8 mouse cellular contexts compared by ENCODE assay signal in genomic region chr12:11196142-11196597, GRCm38 (mm10). TPM values are rescaled to one million over a fixed set of nuclear protein-coding genes. Genes with fewer than 3 reads are reported as not detected.
DNase-seq lines count a peak whose midpoint lies in the region; ATAC-seq and TF ChIP-seq lines count a peak whose summit lies in the region.

No protein-coding gene starts in this region.

- H3K9ac ChIP-seq in hindbrain, embryonic 15.5 days = no peak overlapping the region

- no peaks in the 10 kb centered on the region for H3K9me3 ChIP-seq in hindbrain, embryonic 15.5 days

- ATAC-seq in hindbrain, embryonic 15.5 days (ENCODE audit: low FRiP score, low read depth) = peak; percentile 84; the same call in 1 of the 2 replicates

- no peaks in the 10 kb centered on the region for H3K27me3 ChIP-seq in hindbrain, embryonic 15.5 days

- DNase-seq in NIH3T3 (ENCODE audit: low read depth) = peak; percentile 74
- DNase-seq in cerebellum, postnatal 25 days = peak; percentile 74 to 78
- DNase-seq in gastrocnemius, adult 2 months = peak; percentile 81
- DNase-seq in left cerebral cortex, adult 18-20 months (ENCODE audit: low spot score in 2 of 2) = peak; percentile 58 to 62
- peak; percentile 80 to 87 for DNase-seq in lung, postnatal 4 days
- peak; percentile 27 for DNase-seq in retina, postnatal 7 days (ENCODE audit: low read depth, low spot score)
- peak; percentile 88 for DNase-seq in thymus, postnatal 4 days

- peak overlapping the region; percentile 63 for H3K4me3 ChIP-seq in gastrocnemius, adult 2 months
- H3K4me3 ChIP-seq in hindbrain, embryonic 15.5 days = 0 out of 2 replicates have a peak overlapping the region, but pooled peaks have one; percentile 4

- peak overlapping the region; percentile 50 for H3K4me2 ChIP-seq in hindbrain, embryonic 15.5 days

- no peaks in the 10 kb centered on the region for H3K36me3 ChIP-seq in hindbrain, embryonic 15.5 days

- 10% methylated on average over 18 of the region's 19 CpGs for WGBS in hindbrain, embryonic 15.5 days

- intact Hi-C loops in gastrocnemius, adult 2 months (cut with DNase I) = loop anchor here (5.0 kb wide), 1 partner anchor 141 kb away; no protein-coding TSS in a partner anchor

- peak overlapping the region; percentile 70 for H3K27ac ChIP-seq in gastrocnemius, adult 2 months
- H3K27ac ChIP-seq in hindbrain, embryonic 15.5 days (replicated peaks) = no peak overlapping the region

- H3K4me1 ChIP-seq in hindbrain, embryonic 15.5 days (replicated peaks) = peaks cover 5% of the 10 kb centered on the region

- peak; percentile 94 for TF ChIP-seq CTCF in gastrocnemius, adult 2 months (IDR thresholded peaks at IDR 0.05)

RNA-seq across cellular contexts. Expression of gene Msgn1, which starts 12.6 kb away (rescaled TPM):
- not detected for total RNA-seq in gastrocnemius, adult 2 months (2021)
- polyA plus RNA-seq in hindbrain, embryonic 15.5 days (2015; fragmentation: Nextera tagmentation; extraction: Ambion mirVana) = not detected in 2 replicates
- not detected for total RNA-seq in left cerebral cortex, adult 18-20 months (2021)

RNA-seq across cellular contexts. Expression of gene Kcns3, which starts 45.3 kb away (rescaled TPM):
- under 1 TPM; 0.33 to 0.69 TPM for total RNA-seq in gastrocnemius, adult 2 months (2021)
- polyA plus RNA-seq in hindbrain, embryonic 15.5 days (2015; fragmentation: Nextera tagmentation; extraction: Ambion mirVana) = 0.80 and 0.83 TPM in 2 replicates
- 1 to 10 TPM; 8.5 to 8.6 TPM for total RNA-seq in left cerebral cortex, adult 18-20 months (2021)

Comparison
In these comparisons a context has a peak if more than half of its experiments do, and no peak if none do; other contexts are left out.
1. DNase-seq: peak in every context shown above with its lines; median percentile 88 in thymus, postnatal 4 days; 84 in lung, postnatal 4 days; 81 in gastrocnemius, adult 2 months; 76 in cerebellum, postnatal 25 days; 74 in NIH3T3; 60 in left cerebral cortex, adult 18-20 months; 27 in retina, postnatal 7 days.
2. RNA of gene Kcns3, which starts 45.3 kb away (total RNA-seq): 8.5 to 8.6 TPM in left cerebral cortex, adult 18-20 months; 0.33 to 0.69 TPM in gastrocnemius, adult 2 months; every median in the first group is over 4 times any median in the second.